Mouse (Mus musculus) naive thymus-derived CD4-positive, alpha-beta T cell, adult 2 months (primary cell): ENCODE measurements around the gene Kin.

ENCODE experiments used
- DNase-seq: peaks from one replicate; pipeline ENCODE4 v3.0.0-alpha.2; 2011; ENCODE audit warnings: low read depth

Gene Kin

DNA sequence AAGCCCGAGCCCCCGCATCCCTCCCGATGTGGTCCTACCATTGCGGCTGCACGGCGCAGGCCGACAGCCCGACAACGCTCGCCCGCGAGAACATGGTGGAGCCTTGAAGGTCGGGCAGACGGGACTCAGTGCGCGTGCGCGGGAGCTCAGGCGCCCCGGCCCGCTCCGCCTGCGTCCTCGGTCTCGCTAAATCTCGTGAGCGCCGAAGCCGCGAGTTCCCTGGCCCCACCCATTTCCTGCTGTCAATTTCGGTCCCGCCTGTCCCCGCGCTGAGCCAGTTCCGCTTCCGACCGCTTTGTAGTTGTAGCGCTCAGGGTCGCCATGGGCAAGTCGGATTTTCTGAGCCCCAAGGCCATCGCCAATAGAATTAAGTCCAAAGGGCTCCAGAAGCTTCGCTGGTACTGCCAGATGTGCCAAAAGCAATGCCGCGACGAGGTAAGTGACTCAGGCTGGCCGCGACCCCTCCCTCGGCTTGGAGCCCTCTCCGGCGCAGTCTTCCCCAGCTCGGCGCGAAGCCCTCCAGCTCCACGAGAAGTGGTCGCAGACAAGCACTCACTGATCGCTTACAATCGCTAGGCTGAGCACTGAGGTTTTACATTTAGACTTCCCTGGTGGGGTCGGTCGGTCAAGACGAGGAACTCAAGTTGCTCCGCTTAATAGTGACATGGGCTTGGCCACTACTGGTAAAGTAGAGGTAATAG is at the start of gene Kin, which contains the start of gene Atp5c1:
Gene Kin, plus strand, starts transcription at position 284 of the 701 bp plus-strand sequence.
Gene Atp5c1, minus strand, starts transcription at position 201 of the 701 bp plus-strand sequence.
- DNase-seq, result peak; percentile 98

GRCm38 (mm10) chr2:10033684-10034083 is 46.7 kb upstream of the Kin start:
- DNase-seq, result peak; percentile 50

- no peak for DNase-seq
Measured at GRCm38 (mm10) chr2:10034976-10035375, 45.4 kb upstream of the Kin start.

- peak; percentile 58 for DNase-seq
Measured at GRCm38 (mm10) chr2:10047758-10048436, 32.5 kb upstream of the Kin start.

DNA sequence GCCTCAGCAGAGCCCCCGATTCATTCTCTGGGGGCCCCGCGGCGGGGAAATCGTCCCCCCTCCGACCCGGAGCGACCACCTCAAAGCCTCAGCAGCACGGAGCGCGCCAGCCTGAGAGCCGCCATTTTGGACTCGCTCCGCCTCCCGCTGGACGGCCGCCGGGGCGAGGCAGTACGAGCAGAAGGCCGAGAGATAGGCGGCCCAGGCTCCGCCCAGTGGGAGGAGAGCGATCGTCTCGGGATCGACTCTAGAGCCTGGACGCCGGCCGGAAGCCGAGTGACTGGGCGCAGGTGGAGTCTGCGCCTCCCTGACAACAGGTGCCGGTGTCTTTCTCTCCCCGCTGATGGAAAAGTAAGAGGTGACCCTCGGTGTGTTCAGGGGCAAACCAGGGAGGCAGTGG is 31.9 kb upstream of the Kin start, which contains the start of gene Taf3:
Gene Taf3, minus strand, starts transcription at position 136 of the 400 bp plus-strand sequence.
- peak; percentile 95 for DNase-seq

- DNase-seq, result no peak
Measured at GRCm38 (mm10) chr2:10049456-10049855, 30.9 kb upstream of the Kin start.

GRCm38 (mm10) chr2:10050878-10051277 is 29.5 kb upstream of the Kin start:
- DNase-seq, result no peak

- DNase-seq, result no peak
Measured at GRCm38 (mm10) chr2:10051996-10052395, 28.4 kb upstream of the Kin start.

DNA sequence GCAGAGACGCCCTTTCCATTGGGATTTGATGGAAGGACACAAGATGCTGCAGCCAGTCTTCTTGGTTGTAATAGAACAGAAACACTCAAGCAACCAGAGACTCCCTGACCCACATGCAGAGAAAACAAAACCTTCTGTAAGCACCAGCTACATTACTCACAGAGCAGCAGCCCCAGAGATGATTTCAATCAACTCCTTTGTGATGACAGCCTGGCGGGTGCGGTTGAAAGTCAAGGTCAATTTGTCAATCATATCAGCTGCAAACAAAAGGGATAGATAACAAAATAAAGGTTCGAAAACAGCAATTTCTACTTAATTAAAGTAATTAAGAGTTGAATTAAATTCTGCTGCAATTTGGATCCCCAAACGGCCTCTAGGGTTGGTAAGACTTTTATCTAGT is 21.6 kb upstream of the Kin start:
- DNase-seq, result no peak

DNA sequence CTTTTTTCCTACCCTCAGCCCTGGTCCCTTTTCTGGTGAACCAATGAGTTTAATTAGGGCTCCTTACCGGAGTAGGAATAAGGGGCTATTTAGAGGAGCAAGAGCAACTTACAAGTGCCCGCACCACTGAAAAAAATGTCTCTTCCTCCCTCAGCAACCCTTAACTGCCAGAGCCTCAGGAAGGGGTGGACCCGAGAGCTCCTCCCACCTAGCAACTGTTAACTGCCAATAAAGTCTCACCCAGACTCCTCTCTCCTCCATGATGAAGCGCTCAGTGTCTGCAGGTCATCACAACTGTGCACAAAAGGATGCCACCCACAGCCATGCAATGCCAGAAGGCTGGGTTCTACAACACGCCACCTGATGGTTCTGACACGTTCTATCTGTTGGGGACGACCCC is 8.6 kb upstream of the Kin start:
- DNase-seq, result no peak

GRCm38 (mm10) chr2:10074470-10074869 is 5.9 kb upstream of the Kin start:
- DNase-seq, result no peak

DNA sequence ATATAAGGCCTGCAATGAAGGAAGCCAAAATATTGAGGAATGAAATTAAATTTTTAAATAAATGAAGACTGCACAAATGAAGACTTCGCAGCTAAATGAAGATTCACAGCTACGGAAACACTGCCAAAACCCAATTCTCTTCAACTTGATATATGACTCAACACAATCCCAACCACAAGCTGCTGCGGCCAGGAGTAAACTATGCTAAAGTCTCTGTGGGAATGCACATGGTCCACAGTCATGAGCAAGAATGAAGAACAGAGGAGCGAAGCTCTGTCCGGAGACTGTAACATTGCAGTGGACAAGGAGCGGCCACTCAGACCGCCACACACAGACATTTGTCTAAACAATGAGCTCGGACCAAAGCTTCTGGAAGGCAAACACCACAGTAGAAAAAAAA is 3.7 kb upstream of the Kin start:
- DNase-seq, result no peak

DNA sequence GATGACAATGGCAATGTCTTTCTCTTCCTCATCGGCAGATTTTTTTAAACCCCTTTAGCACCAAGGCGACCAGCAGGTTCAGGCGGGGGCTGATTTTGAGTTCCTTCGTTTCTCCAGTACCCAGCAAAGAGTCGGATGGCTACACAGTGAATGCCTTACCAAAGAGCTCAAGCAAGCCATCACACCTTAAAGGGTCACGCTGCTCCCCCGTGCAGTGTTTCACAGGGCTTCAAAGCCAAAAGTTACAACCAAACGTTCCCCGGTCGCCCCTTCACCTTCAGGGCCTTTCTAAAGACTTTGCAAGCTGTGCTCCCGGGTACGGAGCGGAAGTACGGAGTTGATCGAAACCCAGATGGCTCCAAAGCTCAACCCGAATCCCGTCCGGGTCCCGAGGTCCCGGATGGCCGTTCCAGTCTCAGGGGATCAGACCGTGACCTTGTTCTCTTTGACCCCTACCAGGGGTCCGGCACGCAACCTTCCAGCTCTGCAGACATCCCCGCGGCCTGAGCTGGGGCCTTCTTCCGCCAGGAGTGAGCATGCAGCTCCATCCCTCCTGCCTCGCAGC is 566 bp upstream of the Kin start:
- no peak for DNase-seq

DNA sequence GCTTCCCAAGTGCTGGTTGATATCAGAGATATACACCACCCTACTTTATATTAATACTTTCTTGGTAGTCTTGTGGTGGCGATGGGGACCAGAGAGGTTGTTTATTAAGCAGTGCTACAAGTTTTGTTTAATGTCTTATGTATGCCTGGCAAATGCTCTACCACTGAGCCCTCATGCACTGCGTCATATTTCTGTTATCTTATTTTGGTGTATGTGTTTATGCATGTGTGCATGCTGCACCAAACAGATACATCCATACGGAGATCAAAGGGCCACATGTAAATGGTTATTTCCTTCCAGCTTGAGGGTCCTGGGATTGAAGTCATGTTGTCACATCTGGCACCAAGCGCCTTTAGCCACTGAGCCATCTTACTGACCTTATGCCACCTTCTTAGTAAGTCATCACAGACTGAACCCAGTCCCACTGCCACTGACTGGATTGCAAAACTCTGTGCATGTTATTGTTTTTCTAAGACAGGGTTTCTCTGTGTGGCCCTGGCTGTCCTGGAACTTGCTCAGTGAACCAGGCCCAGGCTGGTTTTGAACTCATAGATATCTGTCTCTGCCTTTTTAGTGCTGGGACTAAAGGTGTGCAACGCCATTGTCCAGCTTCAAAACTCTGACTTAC is 1.2 kb downstream of the Kin start:
- no peak for DNase-seq

- DNase-seq, result peak; percentile 51
Measured at GRCm38 (mm10) chr2:10082737-10083136, 2.3 kb downstream of the Kin start.

GRCm38 (mm10) chr2:10087256-10087850 is 7.0 kb downstream of the Kin start:
- no peak for DNase-seq

- DNase-seq, result no peak
Measured at GRCm38 (mm10) chr2:10094327-10095100, 14.1 kb downstream of the Kin start.

- DNase-seq, result peak; percentile 65
Measured at GRCm38 (mm10) chr2:10098598-10099215, 18.3 kb downstream of the Kin start.

- DNase-seq, result no peak
Measured at GRCm38 (mm10) chr2:10100471-10100870, 20.1 kb downstream of the Kin start.

DNA sequence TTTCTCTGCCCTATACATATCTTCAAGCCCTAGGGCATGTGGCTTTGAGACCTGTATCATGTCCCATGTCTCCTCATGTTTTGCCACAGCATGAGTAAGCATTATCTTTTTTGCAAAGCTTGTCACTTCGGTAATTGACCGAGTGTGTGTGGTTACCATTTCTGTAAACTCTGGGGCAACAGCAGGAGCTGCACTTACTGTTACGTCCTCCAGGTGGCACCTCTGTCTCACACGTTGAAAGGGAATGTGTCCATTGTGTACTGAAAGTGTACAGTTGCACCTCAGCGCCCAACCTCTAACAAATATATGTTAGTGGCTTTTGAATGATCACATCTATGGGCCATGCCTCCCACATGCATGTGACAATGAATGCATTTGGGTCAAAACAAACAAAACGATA is 20.8 kb downstream of the Kin start:
- peak; percentile 69 for DNase-seq
